In the genomic region with DNA sequence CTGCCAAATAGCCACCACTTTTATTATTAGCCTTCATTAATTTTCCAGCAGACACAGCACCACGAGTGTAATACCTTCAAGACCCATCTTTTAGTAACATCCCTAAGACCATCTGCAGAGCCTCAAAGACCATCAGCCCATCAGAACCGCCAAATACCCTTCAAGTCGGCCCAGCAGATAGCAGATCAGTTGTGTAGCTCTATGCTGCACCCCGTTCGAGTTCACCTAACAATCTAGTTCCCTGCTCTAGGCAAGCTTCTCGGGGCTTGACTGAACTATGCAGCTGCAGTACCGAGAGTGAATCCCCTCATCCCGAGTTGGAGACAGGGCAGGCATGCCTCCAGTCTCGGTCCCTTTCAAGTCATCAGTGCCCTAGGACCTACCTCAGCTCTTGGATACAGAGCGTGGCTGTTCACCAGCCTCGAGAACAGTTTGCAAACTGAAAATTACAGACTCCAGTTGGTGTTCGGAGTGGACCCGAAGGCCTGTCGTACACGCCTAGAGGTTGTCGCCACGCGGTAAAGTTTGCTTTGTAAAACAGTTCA, we compare ENCODE assay signal across 8 mouse cellular contexts. TPM values are rescaled to one million over a fixed set of nuclear protein-coding genes. Genes with fewer than 3 reads are reported as not detected.
DNase-seq lines count a peak whose midpoint lies in the region; ATAC-seq and TF ChIP-seq lines count a peak whose summit lies in the region.

No protein-coding gene starts in this region.

- no peaks in the 10 kb centered on the region for H3K9me3 ChIP-seq in lung, embryonic 14.5 days (ENCODE audit: low read depth, low read length)
- no peaks in the 10 kb centered on the region; the same call in 1 of the 2 replicates for H3K9me3 ChIP-seq in limb, embryonic 13.5 days

- TF ChIP-seq POLR2A in embryonic fibroblast, embryonic 13.5 days (IDR thresholded peaks at IDR 0.05; ENCODE audit: low read depth, low read length), result peak; percentile 54; the same call in 1 of the 2 replicates
- no peak for TF ChIP-seq POLR2A in olfactory bulb, adult 2 months (IDR thresholded peaks at IDR 0.05; ENCODE audit: insufficient read depth, low read depth, low read length)

- H3K36me3 ChIP-seq in lung, embryonic 14.5 days (ENCODE audit: insufficient read depth), result peaks cover 5% of the 10 kb centered on the region; the same call in 1 of the 2 replicates
- peaks cover 6% of the 10 kb centered on the region; the same call in 1 of the 2 replicates for H3K36me3 ChIP-seq in limb, embryonic 13.5 days

- no peaks in the 10 kb centered on the region for H3K27me3 ChIP-seq in lung, embryonic 14.5 days (ENCODE audit: insufficient read depth, low read length)
- no peaks in the 10 kb centered on the region for H3K27me3 ChIP-seq in limb, embryonic 13.5 days

- WGBS in lung, embryonic 14.5 days, result 10% methylated on average over 18 of the region's 18 CpGs
- WGBS in limb, embryonic 13.5 days, result 17% methylated on average over 18 of the region's 18 CpGs
- 27% methylated on average over 18 of the region's 18 CpGs for WGBS in olfactory bulb, adult 2 months

- H3K27ac ChIP-seq in lung, embryonic 14.5 days (ENCODE audit: low read depth), result no peak overlapping the region
- H3K27ac ChIP-seq in embryonic fibroblast, embryonic 13.5 days (ENCODE audit: insufficient read depth, low read length), result no peak overlapping the region
- H3K27ac ChIP-seq in limb, embryonic 13.5 days, result no peak overlapping the region
- 0 out of 2 replicates have a peak overlapping the region, but pooled peaks have one; percentile 34 for H3K27ac ChIP-seq in olfactory bulb, adult 2 months (ENCODE audit: insufficient read depth, low read depth, low read length)

- H3K4me1 ChIP-seq in lung, embryonic 14.5 days (ENCODE audit: insufficient read depth), result no peaks in the 10 kb centered on the region
- no peaks in the 10 kb centered on the region for H3K4me1 ChIP-seq in embryonic fibroblast, embryonic 13.5 days (ENCODE audit: control insufficient read depth, insufficient read depth, low read length)
- H3K4me1 ChIP-seq in limb, embryonic 13.5 days, result peaks cover 6% of the 10 kb centered on the region; the same call in 1 of the 2 replicates
- no peaks in the 10 kb centered on the region for H3K4me1 ChIP-seq in olfactory bulb, adult 2 months (ENCODE audit: control insufficient read depth, insufficient read depth, low read length)

- no peak for TF ChIP-seq CTCF in lung, embryonic 14.5 days (IDR thresholded peaks at IDR 0.05; ENCODE audit: low read depth)
- no peak for TF ChIP-seq CTCF in embryonic fibroblast, embryonic 13.5 days (IDR thresholded peaks at IDR 0.05; ENCODE audit: borderline replicate concordance, insufficient read depth, low read length)
- TF ChIP-seq CTCF in olfactory bulb, adult 2 months (IDR thresholded peaks at IDR 0.05; ENCODE audit: insufficient read depth, low read depth, low read length), result no peak

- H3K4me2 ChIP-seq in lung, embryonic 14.5 days, result peak overlapping the region; percentile 68
- peak overlapping the region; percentile 68 for H3K4me2 ChIP-seq in limb, embryonic 13.5 days (replicated peaks)

- peak; percentile 64; the same call in 1 of the 2 replicates for ATAC-seq in lung, embryonic 14.5 days (ENCODE audit: insufficient read depth)
- ATAC-seq in limb, embryonic 13.5 days (ENCODE audit: low FRiP score, low read depth), result peak; percentile 46

- no peak for DNase-seq in lung, embryonic 14.5 days
- DNase-seq in lung, postnatal 25 days (ENCODE audit: low spot score), result no peak
- no peak for DNase-seq in testis, postnatal 14 days (ENCODE audit: low spot score)
- DNase-seq in embryo, embryonic 9.5 days (ENCODE audit: extremely low spot score), result no peak
- DNase-seq in layer of hippocampus, postnatal 36 days, result no peak

- H3K4me3 ChIP-seq in lung, embryonic 14.5 days (ENCODE audit: low read depth, low read length), result peak overlapping the region; percentile 53
- peak overlapping the region; percentile 74 for H3K4me3 ChIP-seq in embryonic fibroblast, embryonic 13.5 days (ENCODE audit: insufficient read depth, low read length)
- H3K4me3 ChIP-seq in limb, embryonic 13.5 days, result peak overlapping the region; percentile 59
- H3K4me3 ChIP-seq in olfactory bulb, adult 2 months (ENCODE audit: insufficient read depth, low read depth, low read length), result peak overlapping the region; percentile 86

- peak overlapping the region; percentile 64 for H3K9ac ChIP-seq in lung, embryonic 14.5 days
- H3K9ac ChIP-seq in limb, embryonic 13.5 days, result peak overlapping the region; percentile 74

RNA-seq across cellular contexts. Expression of gene Ftsj1, which starts 0.3 kb away (rescaled TPM):
- polyA plus RNA-seq in lung, embryonic 14.5 days (2014; fragmentation: Nextera tagmentation; extraction: Ambion mirVana), result 52.9 and 53.7 TPM in 2 replicates
- polyA plus RNA-seq in embryonic fibroblast, embryonic 13.5 days (2011; ENCODE audit: insufficient read length, low read depth, missing spikeins), result 19.8 and 23.9 TPM in 2 replicates
- 46.3 and 49.0 TPM in 2 replicates for polyA plus RNA-seq in limb, embryonic 13.5 days (2015; fragmentation: Nextera tagmentation; extraction: Ambion mirVana)
- polyA plus RNA-seq in olfactory bulb, adult 2 months (2012; ENCODE audit: insufficient read depth, insufficient read length, low replicate concordance, missing spikeins), result not detected in 2 replicates
- total RNA-seq in layer of hippocampus, postnatal 36 days (2021), result 10 to 100 TPM; 25.1 to 26.6 TPM

RNA-seq across cellular contexts. Expression of gene Slc38a5, which starts 19.1 kb away (rescaled TPM):
- 92.9 and 105 TPM in 2 replicates for polyA plus RNA-seq in lung, embryonic 14.5 days (2014; fragmentation: Nextera tagmentation; extraction: Ambion mirVana)
- polyA plus RNA-seq in embryonic fibroblast, embryonic 13.5 days (2011; ENCODE audit: insufficient read length, low read depth, missing spikeins), result not detected in 2 replicates
- 0.93 and 1.0 TPM in 2 replicates for polyA plus RNA-seq in limb, embryonic 13.5 days (2015; fragmentation: Nextera tagmentation; extraction: Ambion mirVana)
- not detected in 2 replicates for polyA plus RNA-seq in olfactory bulb, adult 2 months (2012; ENCODE audit: insufficient read depth, insufficient read length, low replicate concordance, missing spikeins)
- 1 to 10 TPM; 7.7 to 9.6 TPM for total RNA-seq in layer of hippocampus, postnatal 36 days (2021)

RNA-seq across cellular contexts. Expression of gene Porcn, which starts 45.5 kb away (rescaled TPM):
- polyA plus RNA-seq in lung, embryonic 14.5 days (2014; fragmentation: Nextera tagmentation; extraction: Ambion mirVana), result 10.4 and 10.6 TPM in 2 replicates
- polyA plus RNA-seq in embryonic fibroblast, embryonic 13.5 days (2011; ENCODE audit: insufficient read length, low read depth, missing spikeins), result 5.3 and 8.6 TPM in 2 replicates
- polyA plus RNA-seq in limb, embryonic 13.5 days (2015; fragmentation: Nextera tagmentation; extraction: Ambion mirVana), result 13.2 TPM in 2 replicates
- polyA plus RNA-seq in olfactory bulb, adult 2 months (2012; ENCODE audit: insufficient read depth, insufficient read length, low replicate concordance, missing spikeins), result not detected in 2 replicates
- 100 to 1,000 TPM in 1 of 2 experiments, 10 to 100 TPM in 1; 99.1 to 103 TPM for total RNA-seq in layer of hippocampus, postnatal 36 days (2021)

RNA-seq across cellular contexts. Expression of gene Ebp, which starts 58.5 kb away (rescaled TPM):
- polyA plus RNA-seq in lung, embryonic 14.5 days (2014; fragmentation: Nextera tagmentation; extraction: Ambion mirVana), result 29.5 and 30.5 TPM in 2 replicates
- polyA plus RNA-seq in embryonic fibroblast, embryonic 13.5 days (2011; ENCODE audit: insufficient read length, low read depth, missing spikeins), result 35.7 and 36.0 TPM in 2 replicates
- polyA plus RNA-seq in limb, embryonic 13.5 days (2015; fragmentation: Nextera tagmentation; extraction: Ambion mirVana), result 25.2 and 29.1 TPM in 2 replicates
- not detected in 2 replicates for polyA plus RNA-seq in olfactory bulb, adult 2 months (2012; ENCODE audit: insufficient read depth, insufficient read length, low replicate concordance, missing spikeins)
- total RNA-seq in layer of hippocampus, postnatal 36 days (2021), result 10 to 100 TPM; 30.1 to 31.3 TPM

Comparison
In these comparisons a context has a peak if more than half of its experiments do, and no peak if none do; other contexts are left out.
1. RNA of gene Ftsj1, which starts 0.3 kb away (polyA plus RNA-seq): 52.9 to 53.7 TPM in lung, embryonic 14.5 days, 46.3 to 49.0 TPM in limb, embryonic 13.5 days and 19.8 to 23.9 TPM in embryonic fibroblast, embryonic 13.5 days; not detected in olfactory bulb, adult 2 months; every median in the first group is over 10 times any median in the second.
2. RNA of gene Slc38a5, which starts 19.1 kb away (polyA plus RNA-seq): 92.9 to 105 TPM in lung, embryonic 14.5 days; 0.93 to 1.0 TPM in limb, embryonic 13.5 days, not detected in embryonic fibroblast, embryonic 13.5 days and not detected in olfactory bulb, adult 2 months; every median in the first group is over 10 times any median in the second.
3. Peak in every context shown above with its lines, with median percentiles within 50 percentile points of each other: H3K4me3 ChIP-seq.